Mouse (Mus musculus) liver, embryonic 16.5 days (tissue): ENCODE data around the gene Cyp1a2. TPM values are rescaled to one million over a fixed set of nuclear protein-coding genes. Genes with fewer than 3 reads are reported as not detected.

ENCODE experiments used
- ATAC-seq: fragments of 200-750 bp; cut with Nextera tagmentation; 2 replicates; pipeline ENCODE4 v1.8.0; 2017; ENCODE audit warnings: low read depth, mild to moderate bottlenecking, moderate number of reproducible peaks, moderate library complexity
- H3K27ac ChIP-seq: fragments of 300-500 bp; sonication (generic); 2 replicates; pipeline ENCODE4 v1.5.1; 2014; ENCODE audit warnings: mild to moderate bottlenecking, low read length
- H3K27me3 ChIP-seq: fragments of 300-500 bp; sonication (generic); 2 replicates; pipeline ENCODE4 v1.6.1; 2014; ENCODE audit warnings: low read depth, low read length, mixed read lengths; ENCODE audit not compliant: control insufficient read depth, insufficient read depth
- H3K36me3 ChIP-seq: fragments of 300-500 bp; sonication (generic); 2 replicates; pipeline ENCODE4 v1.6.1; 2014; ENCODE audit warnings: mild to moderate bottlenecking; ENCODE audit not compliant: control insufficient read depth, insufficient read depth
- H3K4me1 ChIP-seq: fragments of 300-500 bp; sonication (generic); 2 replicates; pipeline ENCODE4 v1.6.1; 2014; ENCODE audit warnings: low read depth, low read length, mixed read lengths; ENCODE audit not compliant: control insufficient read depth
- H3K4me2 ChIP-seq: fragments of 300-500 bp; sonication (generic); 2 replicates; pipeline ENCODE4 v1.6.1; 2014; ENCODE audit warnings: low read depth, low read length, mixed read lengths
- H3K4me3 ChIP-seq: fragments of 300-500 bp; sonication (generic); 2 replicates; pipeline ENCODE4 v1.5.1; 2014; ENCODE audit warnings: low read depth, mild to moderate bottlenecking, low read length
- H3K9ac ChIP-seq: fragments of 300-500 bp; sonication (generic); 2 replicates; pipeline ENCODE4 v1.6.1; 2014; ENCODE audit warnings: low read depth, low read length
- H3K9me3 ChIP-seq: fragments of 300-500 bp; sonication (generic); replicated peaks from 2 replicates; pipeline ENCODE4 v1.6.1; 2016; ENCODE audit warnings: low read length; ENCODE audit not compliant: control insufficient read depth
- WGBS: fragments of 180-500 bp; shearing (Covaris S2); extraction: QIAGEN DNeasy Blood & Tissue Kit; methylation state at CpG from one replicate; pipeline ENCODE4 v1.1.7; 2014; ENCODE audit not compliant: insufficient replicate concordance; 5-methylcytosine and 5-hydroxymethylcytosine counted together
- polyA plus RNA-seq: library from polyadenylated mRNA; unstranded; fragments of >200 nt; fragmentation: Nextera tagmentation; extraction: Ambion mirVana; gene quantifications from 2 replicates; pipeline ENCODE4 v1.2.1, GENCODE M21; 2015

Cyp1a2 gene
- polyA plus RNA-seq, 1 experiment from 2014 or later = 0.12 TPM

DNA sequence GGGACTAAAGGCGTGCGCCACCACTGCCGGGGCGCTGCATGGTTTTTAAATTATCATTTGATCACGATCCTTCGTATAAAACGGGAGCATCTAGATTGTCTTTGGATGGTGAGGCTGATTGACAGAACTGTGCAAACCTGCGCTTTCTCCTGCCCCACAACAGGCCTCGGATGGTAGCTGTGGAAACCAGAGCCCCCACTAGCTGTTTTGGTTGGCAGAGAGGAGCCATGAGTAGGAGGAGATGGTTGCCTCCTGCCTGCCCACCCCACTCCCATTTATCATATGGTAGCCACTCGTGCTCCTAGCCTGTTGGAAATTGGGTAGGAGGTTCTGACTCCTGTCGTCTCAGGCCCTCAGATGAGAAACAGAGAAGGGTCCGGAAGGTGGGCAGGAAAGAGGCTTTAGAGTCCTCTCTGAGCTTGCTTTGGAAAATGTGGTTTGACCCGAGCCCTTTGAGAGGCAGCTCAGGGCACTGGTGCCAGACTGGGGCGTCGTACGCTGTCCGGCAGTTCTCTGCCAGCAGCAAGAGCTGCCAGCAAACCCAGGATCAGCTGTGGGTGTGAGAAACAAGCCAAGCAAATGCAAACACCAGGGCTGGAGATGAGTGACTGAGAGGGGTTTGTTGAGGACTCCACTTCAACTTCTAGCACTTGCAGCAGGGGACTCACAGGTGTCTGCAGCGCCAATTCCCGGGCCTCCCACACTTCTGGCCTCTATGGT lies 26.7 kb downstream of the Cyp1a2 start:
- H3K4me3 ChIP-seq = no peak overlapping the region
- peaks cover 21% of the 10 kb centered on the region for H3K4me1 ChIP-seq
- WGBS = 73% methylated on average over 19 of the region's 19 CpGs
- no peak overlapping the region for H3K27ac ChIP-seq
- no peak for ATAC-seq
- no peak overlapping the region for H3K9ac ChIP-seq
- no peaks in the 10 kb centered on the region; the same call in 1 of the 2 replicates for H3K27me3 ChIP-seq
- H3K4me2 ChIP-seq = no peak overlapping the region
- H3K36me3 ChIP-seq = no peaks in the 10 kb centered on the region
- no peaks in the 10 kb centered on the region for H3K9me3 ChIP-seq

DNA sequence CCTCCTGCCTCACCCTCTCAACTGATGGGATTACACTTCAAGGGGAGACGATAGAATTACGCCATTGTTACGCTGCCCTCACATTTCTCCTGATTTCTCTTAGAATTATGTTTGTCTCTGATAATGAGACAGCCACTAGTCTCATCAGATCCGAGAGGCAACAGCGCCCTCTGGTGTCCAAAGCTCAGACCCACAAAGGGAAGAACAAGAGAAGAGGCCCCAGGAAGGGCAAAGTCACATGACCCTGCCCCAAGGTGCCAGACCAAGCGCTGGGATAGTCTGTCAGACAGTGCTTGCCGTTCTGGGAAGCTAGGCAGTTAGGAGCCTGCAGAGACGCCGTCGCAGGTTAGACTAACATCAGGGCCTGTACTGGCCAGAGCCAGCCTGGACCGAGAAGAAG lies 27.8 kb downstream of the Cyp1a2 start:
- Histone ChIP-seq H3K4me3 (0 out of 2 replicates have a peak overlapping the region, but pooled peaks have one; percentile 13), H3K27me3 (no peaks in the 10 kb centered on the region; the same call in 1 of the 2 replicates), H3K9ac (peak overlapping the region; percentile 21; the same call in 1 of the 2 replicates), H3K9me3 (no peaks in the 10 kb centered on the region), H3K27ac (no peak overlapping the region), H3K4me1 (peaks cover 18% of the 10 kb centered on the region), H3K4me2 (peak overlapping the region; percentile 58), H3K36me3 (no peaks in the 10 kb centered on the region)
- ATAC-seq = peak; percentile 53
- WGBS = 2% methylated on average over 11 of the region's 11 CpGs

DNA sequence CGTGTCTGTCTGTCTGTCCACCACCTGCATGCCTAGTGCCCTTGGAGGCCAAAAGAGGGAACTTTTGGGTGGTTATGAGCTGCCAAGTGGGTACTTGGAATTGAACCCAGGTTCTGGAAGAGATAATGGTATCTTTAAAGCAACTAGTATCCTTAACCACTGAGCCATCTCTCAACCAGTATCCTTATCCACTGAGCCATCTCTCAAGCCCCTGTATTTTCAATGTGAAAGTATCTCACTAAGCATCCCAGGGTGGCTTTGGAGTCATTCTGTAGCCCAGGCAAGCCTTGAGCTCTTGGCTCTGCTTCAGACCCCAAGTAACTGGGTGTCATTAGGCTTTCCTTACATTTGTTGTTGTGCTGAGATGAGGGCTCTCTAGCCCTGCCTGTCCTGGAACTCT lies 28.5 kb downstream of the Cyp1a2 start:
- H3K27me3 ChIP-seq = no peaks in the 10 kb centered on the region; the same call in 1 of the 2 replicates
- H3K36me3 ChIP-seq = no peaks in the 10 kb centered on the region
- H3K9me3 ChIP-seq = no peaks in the 10 kb centered on the region
- H3K9ac ChIP-seq = no peak overlapping the region
- H3K4me1 ChIP-seq = peaks cover 10% of the 10 kb centered on the region
- no peak overlapping the region for H3K4me3 ChIP-seq
- no peak for ATAC-seq
- H3K4me2 ChIP-seq = no peak overlapping the region
- H3K27ac ChIP-seq = no peak overlapping the region
- WGBS = 65% methylated on average over 1 of the region's 1 CpGs

DNA sequence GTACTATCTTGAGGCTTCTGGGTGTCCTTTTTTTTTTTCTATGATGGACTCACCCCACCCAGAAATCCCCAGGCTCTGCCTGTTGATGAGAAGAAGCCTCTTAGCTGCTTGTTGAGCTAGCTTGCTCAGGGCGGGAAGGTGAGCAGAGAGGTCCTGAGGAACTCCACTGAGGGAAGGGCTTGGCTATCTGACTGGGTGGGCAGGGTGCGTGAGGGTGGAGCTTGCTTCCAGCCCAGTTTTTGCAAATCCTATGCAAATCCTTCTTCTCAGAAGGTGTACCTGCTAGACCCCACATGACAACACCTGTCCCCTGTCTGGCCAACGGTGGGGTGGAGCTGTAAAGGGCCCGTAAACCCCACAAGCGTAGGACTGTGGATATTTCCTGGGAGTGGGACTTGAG lies 30.2 kb downstream of the Cyp1a2 start, which contains the start of gene Csk:
Csk (minus strand) TSS at position 349 of the 400 bp plus-strand sequence.
- Histone ChIP-seq H3K4me3 (no peak within 1 kb of the TSS), H3K4me2 (no peak within 1 kb of the TSS), H3K9ac (no peak within 1 kb of the TSS), H3K27me3 (no peaks in the 10 kb centered on the region; the same call in 1 of the 2 replicates), H3K4me1 (peaks cover 9% of the 10 kb centered on the region), H3K9me3 (no peaks in the 10 kb centered on the region), H3K27ac (no peak within 1 kb of the TSS), H3K36me3 (no peaks in the 10 kb centered on the region)
- WGBS = 66% methylated on average over 5 of the region's 5 CpGs
- no peak for ATAC-seq

DNA sequence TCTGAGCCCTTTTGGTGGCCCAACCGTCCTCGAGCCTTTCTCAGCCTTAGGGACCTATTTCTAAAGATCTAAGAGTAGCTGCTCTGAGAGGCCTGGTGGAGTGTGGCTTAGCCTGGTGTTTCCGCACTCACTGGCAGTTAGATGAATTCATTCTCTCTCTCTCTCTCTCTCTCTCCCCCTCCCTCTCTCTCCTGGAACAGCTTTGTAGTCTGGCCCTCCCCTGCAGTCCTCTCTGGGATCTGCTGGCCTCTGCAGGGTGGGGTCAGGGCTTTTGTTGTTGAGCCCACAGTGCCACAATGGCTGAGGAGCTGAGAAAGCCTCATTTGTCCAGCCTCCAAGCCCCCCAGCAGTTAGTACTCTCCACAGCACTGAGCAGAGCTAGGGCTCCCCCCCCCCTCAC lies 30.6 kb downstream of the Cyp1a2 start:
- peaks cover 9% of the 10 kb centered on the region for H3K4me1 ChIP-seq
- ATAC-seq = no peak
- WGBS = 49% methylated on average over 3 of the region's 3 CpGs

DNA sequence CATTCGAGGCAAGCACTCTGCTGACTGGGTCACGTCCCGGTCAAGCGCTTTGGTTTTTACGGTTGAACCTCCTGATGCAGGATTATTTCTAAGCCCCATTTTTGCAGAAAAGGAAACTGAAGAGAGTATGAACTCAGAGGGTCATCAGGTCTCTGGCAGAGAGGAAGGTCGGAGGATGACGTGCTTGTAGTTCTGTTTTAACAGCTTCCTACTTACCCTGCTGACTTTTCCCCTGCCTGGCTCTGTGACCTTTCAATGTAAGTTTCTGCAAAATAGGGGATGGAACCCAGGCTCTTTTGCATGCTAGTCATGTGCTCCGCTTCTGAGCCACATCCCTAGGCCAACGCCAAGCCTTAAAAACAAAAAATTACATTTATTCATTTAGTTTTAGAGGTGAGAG lies 31.2 kb downstream of the Cyp1a2 start:
- Histone ChIP-seq H3K9ac (no peak overlapping the region), H3K27me3 (no peaks in the 10 kb centered on the region; the same call in 1 of the 2 replicates), H3K4me2 (no peak overlapping the region), H3K27ac (no peak overlapping the region), H3K4me3 (no peak overlapping the region), H3K36me3 (no peaks in the 10 kb centered on the region), H3K9me3 (no peaks in the 10 kb centered on the region), H3K4me1 (peaks cover 11% of the 10 kb centered on the region)
- no peak for ATAC-seq
- WGBS = 61% methylated on average over 9 of the region's 9 CpGs

More for the DNA sequence above, 30.6 kb downstream of the Cyp1a2 start:
- Histone ChIP-seq H3K4me2 (no peak overlapping the region), H3K27me3 (no peaks in the 10 kb centered on the region; the same call in 1 of the 2 replicates), H3K9ac (no peak overlapping the region), H3K9me3 (no peaks in the 10 kb centered on the region), H3K36me3 (no peaks in the 10 kb centered on the region), H3K4me3 (no peak overlapping the region), H3K27ac (no peak overlapping the region)

DNA sequence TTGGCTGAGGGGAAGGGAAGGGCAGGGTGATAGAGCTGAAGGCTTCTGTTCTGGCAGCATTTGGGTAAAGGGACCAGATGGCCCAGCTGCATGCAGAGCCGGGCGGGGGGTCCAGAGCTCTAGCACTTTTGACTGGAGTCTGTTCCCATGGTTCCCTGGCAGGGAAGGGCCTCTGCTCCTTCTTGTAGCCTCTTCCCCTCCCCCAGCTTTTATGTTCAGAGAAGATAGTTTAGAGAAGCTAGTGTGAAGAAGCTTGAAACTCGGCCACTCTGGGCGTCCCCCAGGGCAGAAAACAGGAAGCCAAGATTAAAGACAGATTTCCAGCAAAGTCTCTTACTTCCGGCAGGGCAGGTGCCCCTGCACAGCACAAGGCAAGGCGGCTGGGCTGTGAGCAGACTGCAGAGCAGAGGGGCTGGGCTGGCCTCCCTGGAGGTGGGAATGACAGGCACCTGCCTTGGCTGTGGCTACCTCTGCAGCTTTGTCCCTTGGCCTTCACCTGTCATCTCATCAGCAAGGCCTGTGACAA lies 32.7 kb downstream of the Cyp1a2 start:
- no peaks in the 10 kb centered on the region for H3K27me3 ChIP-seq
- peaks cover 21% of the 10 kb centered on the region for H3K4me1 ChIP-seq
- H3K4me3 ChIP-seq = no peak overlapping the region
- no peak for ATAC-seq
- H3K9ac ChIP-seq = no peak overlapping the region
- H3K27ac ChIP-seq = peak overlapping the region; percentile 72
- H3K9me3 ChIP-seq = no peaks in the 10 kb centered on the region
- 13% methylated on average over 6 of the region's 6 CpGs for WGBS
- no peak overlapping the region for H3K4me2 ChIP-seq
- no peaks in the 10 kb centered on the region for H3K36me3 ChIP-seq

DNA sequence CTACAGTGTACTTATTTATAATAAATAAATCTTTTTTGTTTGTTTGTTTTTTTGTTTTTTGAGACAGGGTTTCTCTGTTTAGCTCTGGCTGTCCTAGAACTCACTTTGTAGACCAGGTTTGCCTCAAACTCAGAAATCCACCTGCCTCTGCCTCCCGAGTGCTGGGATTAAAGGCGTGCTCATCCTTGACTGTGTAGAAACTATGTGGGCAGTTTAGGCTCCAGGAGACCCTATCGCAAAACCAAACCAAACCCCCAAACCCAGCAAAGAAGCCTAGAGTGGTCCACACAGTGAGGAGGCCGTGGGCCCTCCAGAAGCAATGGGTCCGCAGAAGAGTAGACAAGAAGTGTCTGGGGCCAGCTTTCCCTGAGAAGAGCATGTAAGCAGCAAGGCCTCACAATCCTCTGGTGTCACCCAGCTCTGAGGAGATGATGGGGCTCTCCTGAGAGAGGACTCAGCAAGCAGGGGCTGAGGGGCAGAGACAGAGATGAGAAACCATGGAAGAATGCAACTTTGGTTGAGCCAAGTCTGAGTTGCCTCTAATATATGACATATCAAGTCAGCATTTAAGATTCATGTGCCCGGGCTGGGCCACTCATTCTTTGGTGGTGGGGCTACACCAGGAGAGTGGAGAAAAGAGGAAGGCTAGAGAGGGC lies 33.2 kb downstream of the Cyp1a2 start:
- H3K4me3 ChIP-seq = no peak overlapping the region
- no peak overlapping the region for H3K4me2 ChIP-seq
- no peaks in the 10 kb centered on the region for H3K27me3 ChIP-seq
- WGBS = 64% methylated on average over 6 of the region's 6 CpGs
- no peaks in the 10 kb centered on the region for H3K9me3 ChIP-seq
- no peak overlapping the region for H3K9ac ChIP-seq
- ATAC-seq = no peak
- H3K4me1 ChIP-seq = peaks cover 23% of the 10 kb centered on the region
- peak overlapping the region; percentile 72 for H3K27ac ChIP-seq
- no peaks in the 10 kb centered on the region for H3K36me3 ChIP-seq
